Mouse (Mus musculus) left cerebral cortex, postnatal 10 days (tissue): ENCODE data around the gene Cntn5. TPM values are rescaled to one million over a fixed set of nuclear protein-coding genes. Genes with fewer than 3 reads are reported as not detected.

Experiments used
- DNase-seq, 2 experiments: peaks; one replicate each; pipeline ENCODE4 v3.0.0; 2021 to 2022; ENCODE audit warnings: low spot score in 2 of 2, mixed read lengths in 1 of 2; ENCODE audit errors: extremely low spot score in 1 of 2
- intact Hi-C: fragments of 180-260 bp; cut with DNase I; formaldehyde crosslinking; loops from one replicate; pipeline ENCODE4 v1.15.1; 2025
- total RNA-seq, 2 experiments: library from RNA; stranded (reverse); gene quantifications; 2 replicates each; pipeline ENCODE4 v1.2.3; 2021

Gene Cntn5
- total RNA-seq, 2 experiments from 2014 or later: 41.9 to 45.0 TPM

DNA sequence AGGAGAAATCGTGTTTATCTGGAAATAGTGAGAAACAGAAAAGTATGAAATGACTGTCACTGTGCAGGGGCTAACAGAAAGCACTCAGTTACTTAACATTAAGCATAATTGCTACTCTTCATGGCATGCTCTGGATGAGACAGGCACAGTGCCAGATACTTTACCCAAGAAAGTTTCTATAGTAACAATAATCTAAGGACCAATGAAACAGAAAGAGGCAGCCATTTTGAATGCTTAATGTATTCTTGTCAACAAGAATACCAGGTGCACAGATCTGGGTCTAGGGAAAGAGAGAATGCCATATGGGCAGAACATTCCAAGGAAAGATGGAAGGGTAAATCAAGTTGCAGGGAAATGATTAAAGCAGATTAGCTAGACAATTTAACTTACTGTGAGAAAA lies 1045.3 kb downstream of the Cntn5 start:
- intact Hi-C loops: no loop called here
- DNase-seq: no peak

DNA sequence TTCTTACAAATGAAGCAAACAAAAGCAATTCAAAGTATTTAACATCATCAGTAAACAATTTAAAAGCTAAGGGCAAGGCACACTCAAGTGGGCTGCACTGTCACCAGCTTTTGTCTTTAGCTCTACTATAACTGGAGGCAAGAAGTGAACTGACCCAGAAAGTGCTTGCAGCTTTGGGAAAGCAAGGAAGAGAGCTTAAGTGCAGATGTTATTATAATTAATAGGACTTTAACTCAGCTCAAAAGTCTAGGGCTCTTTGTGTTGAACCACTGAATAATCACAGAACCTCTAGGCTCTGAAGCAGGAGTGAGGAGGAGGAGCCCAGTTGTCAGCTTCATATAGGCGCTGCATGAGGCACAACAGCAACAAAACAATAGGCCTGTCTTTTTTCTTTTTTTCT lies 1049.8 kb downstream of the Cntn5 start:
- intact Hi-C loops: no loop called here
- DNase-seq: no peak

DNA sequence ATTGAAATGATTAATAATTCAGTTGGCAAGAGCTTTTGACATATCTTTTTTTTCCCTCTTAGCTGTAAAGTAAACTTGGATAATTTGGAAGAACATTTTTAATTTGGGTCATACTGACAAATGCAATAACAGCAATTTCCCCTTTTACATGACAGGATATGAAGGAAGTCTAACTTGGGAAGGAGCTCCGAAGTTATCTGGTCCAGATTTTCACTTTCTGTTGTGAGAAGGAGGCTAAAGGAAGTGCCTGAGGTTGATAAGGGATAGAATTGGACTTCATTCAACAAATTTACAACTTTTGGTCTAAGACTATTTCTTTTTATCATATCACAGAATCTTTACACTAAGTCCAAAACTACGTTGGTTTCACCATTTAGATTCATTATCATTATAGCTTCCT lies 1074.3 kb downstream of the Cntn5 start:
- DNase-seq: no peak
- intact Hi-C loops: no loop called here

DNA sequence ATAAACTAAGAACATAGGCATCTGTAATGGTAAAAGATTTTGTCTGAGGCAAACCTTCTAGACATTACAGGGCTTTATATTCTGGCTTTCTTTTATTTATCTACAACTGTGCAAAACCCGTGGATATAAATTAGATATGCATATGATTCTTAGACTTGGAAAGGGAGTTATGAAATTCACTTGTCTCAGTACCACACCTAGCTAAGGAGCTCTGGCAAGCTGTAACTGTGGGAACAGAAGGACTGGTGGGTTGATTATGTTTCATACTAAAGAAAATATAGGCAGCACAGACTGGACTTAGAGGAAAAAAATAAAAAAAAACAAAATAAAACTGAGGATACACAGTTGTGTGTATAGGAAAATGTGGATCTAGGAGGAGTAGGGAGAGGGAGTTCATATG lies 1084.6 kb downstream of the Cntn5 start:
- DNase-seq: no peak
- intact Hi-C loops: no loop called here

DNA sequence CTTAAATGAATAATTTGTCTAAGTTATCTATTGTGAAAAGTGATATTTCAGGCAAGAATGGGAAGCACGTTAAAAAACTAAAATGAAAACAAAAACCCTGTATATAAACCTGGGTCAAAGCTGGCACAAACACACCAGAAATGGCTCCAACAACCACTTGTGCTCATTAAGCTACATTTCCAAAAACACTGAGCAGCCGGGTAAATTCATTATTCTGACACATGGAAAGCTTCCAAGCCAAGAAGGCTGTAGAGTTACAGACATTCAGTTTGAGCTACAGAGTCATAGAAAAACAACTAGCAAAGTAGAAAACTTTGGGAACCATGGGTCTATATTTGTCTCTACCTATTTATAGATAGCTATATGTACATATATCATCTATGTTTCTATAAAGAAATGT lies 1087.1 kb downstream of the Cntn5 start:
- DNase-seq: no peak
- intact Hi-C loops: no loop called here

DNA sequence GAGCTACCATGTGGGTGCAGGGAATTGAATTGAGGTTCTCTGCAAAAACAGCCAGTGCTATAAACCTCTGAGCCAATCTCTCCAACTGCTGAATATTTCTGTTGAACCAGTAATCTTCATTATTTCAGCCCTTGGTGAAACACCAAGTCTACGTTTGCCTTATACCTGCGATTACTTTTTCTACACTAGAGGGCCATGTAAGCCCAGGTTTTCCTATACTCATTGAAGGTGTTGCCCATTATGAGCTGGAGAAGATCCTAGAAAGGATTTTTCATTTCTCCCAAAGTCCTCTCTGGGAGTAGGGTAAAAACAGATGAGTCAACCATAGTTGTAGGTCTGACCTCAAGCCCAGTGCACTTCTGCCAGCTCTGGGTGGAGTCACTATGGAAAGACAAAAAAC lies 1105.0 kb downstream of the Cntn5 start:
- no peak for DNase-seq
- intact Hi-C loops: no loop called here

DNA sequence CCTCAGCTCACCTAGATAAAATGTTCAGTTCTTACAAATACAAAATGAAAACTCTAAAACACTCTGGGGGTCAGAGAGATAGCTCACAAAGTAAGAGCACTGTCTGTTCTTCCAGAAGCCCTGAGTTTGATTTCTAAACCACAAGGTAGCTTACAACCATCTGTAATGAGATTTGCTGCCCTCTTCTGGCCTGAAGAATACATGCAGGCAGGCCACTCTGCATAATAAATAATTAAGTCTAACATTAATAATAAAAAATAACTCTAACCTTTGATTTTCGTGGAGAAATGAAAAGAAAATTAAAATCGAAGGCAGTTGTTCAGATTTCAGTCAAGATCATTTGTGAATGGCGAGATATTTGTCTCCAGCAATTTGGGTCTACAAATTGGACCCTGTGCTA lies 1120.9 kb downstream of the Cntn5 start:
- DNase-seq: no peak
- intact Hi-C loops: no loop called here

DNA sequence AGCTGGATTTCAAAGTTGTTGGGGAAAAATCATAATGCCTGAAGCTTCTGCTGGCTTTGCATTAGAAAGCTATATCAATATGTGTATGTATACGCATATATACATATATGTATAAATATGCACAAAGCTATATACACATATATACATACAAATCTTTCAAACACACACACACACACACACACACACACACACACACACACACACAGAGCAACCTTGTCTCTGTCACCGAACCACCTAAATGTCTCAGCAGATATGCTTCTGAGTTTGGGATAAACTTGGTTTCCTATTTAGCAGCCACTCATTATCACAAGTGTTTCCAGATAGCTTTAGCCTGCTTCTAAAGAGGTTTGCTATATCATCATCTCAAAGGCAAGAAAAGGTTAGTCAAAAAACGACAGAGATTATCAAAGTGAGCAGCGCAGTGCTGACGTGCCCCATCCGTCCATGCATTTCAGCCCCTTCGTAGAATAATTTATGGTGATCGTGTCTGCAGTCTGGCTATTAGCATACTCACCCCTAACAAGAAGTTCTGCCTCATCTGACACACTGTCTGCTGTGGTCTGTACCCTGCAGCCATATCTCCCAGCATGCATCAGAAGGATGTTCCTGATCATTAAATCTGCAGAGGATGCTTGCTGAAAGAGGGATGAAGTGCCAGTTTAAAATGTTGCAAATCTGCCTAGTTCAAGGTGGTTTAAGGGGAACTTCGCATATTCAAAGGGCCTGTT lies 1123.3 kb downstream of the Cntn5 start:
- DNase-seq: no peak
- intact Hi-C loops: no loop called here

DNA sequence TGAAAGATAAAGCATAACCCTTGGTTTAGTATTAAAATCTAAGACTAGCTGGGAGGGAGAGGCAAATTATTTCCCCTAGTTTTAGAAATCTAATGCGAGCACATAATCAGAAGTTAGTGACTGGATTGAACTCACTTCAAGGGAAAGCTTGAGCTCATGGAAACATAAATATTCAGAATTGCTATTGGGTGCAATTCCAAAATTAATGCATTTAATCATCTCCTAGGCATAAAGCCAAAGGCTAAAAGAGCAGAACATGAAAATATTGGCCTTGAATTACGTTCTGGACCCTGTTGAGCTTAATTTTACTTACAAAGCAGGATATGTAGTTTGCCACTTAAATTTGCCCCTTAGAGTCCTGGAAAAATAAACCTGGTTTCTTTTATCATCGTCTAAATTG lies 1124.9 kb downstream of the Cntn5 start:
- intact Hi-C loops: no loop called here
- no peak for DNase-seq

DNA sequence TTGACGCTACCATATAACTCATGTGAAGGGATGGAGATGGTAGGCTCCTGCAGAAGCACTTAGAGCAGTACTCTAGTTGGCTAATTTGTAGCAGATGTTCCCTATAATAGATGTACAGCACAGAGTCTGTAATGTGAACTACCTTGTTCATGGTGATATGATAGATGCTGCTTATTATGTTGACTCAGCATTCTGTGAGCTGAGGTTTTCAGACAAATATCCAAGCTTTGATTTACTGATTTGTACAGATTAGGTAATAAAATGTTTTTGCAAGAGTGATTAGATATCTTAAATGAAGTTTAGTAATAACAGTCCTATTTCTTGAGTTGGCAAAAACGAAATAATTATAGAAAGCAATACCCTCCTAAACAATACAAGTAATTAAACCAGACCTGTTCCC lies 1133.8 kb downstream of the Cntn5 start:
- intact Hi-C loops: no loop called here
- no peak for DNase-seq

DNA sequence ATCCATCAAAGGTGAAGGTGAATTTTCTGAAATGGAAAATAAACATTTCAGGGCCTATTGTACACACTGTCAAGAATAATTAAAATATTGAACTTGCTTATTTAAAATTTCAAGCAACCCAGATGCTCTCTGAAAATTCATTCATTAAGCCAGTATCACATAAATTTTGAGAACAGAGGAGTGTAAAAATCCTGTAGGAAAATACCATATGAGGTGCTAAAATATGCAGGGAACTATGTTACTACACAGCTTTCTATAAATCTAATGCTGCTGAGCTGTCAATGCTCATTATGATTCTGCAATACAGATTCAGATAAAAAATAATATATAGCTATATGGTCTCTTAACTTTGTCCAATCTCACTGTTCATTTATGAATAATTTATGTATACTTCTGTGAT lies 1134.9 kb downstream of the Cntn5 start:
- no peak for DNase-seq
- intact Hi-C loops: no loop called here

DNA sequence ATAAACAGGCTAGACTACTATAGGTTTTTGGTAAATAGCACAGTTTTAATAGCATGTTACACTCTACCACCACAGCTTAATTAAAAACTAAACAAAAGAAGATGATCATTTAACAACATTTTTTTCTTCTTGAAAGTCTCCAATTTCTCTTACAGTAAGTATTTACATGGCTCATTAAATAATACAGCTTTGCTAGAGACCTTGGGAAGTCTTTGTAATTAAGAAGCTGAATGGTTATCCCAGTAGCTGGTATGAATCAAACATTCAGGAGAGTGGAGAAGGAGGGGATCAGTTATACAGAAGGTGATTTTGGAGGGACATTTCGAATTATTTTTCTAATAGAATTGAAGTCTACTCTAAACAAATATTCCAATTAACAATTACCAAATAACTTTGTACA lies 1186.4 kb downstream of the Cntn5 start:
- intact Hi-C loops: no loop called here
- no peak for DNase-seq

DNA sequence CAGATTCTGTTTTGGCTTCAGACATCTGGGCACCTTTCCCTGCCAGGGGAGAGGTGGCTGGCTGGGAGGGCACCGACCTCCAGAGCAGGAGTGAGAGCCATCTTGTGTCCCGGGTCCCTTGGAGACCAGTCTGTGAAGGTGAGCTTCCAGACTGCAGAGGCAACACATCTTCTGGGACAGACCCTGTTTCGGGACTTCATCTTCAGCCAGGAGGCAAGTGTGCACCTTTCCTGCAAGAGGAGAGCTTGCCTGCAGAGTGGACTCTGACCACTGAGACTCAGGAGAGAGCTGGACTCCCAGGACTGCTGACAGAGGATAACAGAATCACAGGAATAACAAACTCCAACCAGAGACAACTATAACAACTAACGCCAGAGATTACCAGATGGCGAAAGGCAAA lies 1195.9 kb downstream of the Cntn5 start:
- DNase-seq: no peak
- intact Hi-C loops: no loop called here

DNA sequence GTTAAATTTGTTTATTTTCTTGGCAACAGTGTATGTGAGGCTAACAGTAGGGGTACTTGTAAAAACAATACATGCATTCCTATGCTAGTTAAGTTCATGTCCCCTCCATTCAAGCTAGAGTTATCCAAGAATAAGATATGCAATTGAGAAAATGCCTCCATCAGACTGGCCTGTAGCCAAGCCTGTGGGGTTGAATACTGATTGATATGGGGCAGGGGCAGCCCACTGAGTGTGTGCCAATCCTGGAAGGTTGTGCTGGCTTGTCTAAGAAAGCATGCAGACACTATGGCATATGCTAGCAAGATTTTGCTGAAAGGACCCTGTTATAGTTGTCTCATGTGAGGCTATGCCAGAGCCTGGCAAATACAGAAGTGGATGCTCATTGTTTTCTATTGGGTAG lies 1196.8 kb downstream of the Cntn5 start:
- peak in 1 of 2 experiments; percentile 18 for DNase-seq

DNA sequence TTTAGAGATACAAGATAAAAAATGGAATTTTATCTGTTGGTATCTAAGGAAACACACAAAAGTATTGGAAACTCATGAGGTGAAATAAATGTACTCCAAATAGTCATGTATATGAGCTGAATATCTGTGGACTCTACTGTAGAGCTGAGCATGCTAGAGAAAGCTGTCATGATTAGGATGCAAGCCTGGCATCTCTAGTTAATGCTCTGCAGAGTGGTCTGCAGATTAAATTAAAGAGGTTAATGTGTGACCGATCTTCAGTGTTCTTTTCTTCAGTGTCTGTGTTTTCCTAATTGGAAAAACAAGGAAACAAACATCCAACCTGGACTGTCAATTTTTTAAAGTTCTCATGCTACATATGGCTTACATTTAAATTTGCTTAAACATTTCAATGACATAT lies 1199.4 kb downstream of the Cntn5 start:
- DNase-seq: no peak
- intact Hi-C loops: no loop called here

More for the DNA sequence above, 1196.8 kb downstream of the Cntn5 start:
- intact Hi-C loops: no loop called here

DNA sequence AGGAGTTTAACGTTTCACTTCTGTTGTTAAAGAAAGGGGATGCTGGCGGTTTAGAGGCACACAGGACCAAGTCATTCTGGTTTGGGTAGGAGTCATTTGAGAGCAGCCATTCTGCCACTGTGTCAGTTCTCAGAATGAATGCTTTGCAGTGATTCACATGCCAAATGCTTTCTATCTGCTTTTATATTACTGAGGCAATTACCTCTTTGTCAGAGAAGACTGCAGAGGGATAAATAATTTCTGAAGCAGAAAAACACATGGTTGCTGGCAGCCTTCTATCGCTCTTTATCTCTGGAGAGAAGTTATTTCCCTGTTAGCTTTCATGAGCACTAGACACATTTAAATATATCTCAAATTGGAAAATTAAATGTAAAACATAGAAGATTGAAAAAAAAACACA lies 1207.9 kb downstream of the Cntn5 start:
- no peak for DNase-seq
- intact Hi-C loops: no loop called here

DNA sequence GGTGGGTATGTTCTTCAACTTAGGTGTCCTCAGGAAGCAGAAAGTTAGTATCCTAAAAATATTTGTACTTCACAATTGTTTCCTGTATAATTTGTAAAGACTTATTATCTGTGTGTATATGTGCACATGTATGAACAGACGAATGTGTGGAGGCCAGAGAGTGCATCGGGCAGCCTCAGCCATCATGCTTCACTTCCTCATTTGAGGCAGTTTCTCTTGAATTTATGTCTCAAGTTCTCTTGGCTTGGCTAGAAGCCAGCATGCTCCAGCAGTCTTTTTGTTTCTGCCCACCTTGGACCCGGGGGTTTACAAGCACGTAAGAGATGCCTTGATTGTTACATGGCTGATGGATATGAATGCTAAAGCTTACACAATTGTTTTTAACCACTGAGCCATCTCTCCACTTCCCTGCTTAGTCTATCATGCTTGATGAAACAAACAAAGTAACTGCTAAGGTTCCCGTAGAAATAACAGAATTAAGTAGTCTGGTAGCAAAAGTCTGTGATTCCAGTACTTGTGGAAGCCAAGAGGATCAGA lies 1222.2 kb downstream of the Cntn5 start:
- intact Hi-C loops: no loop called here
- no peak for DNase-seq

DNA sequence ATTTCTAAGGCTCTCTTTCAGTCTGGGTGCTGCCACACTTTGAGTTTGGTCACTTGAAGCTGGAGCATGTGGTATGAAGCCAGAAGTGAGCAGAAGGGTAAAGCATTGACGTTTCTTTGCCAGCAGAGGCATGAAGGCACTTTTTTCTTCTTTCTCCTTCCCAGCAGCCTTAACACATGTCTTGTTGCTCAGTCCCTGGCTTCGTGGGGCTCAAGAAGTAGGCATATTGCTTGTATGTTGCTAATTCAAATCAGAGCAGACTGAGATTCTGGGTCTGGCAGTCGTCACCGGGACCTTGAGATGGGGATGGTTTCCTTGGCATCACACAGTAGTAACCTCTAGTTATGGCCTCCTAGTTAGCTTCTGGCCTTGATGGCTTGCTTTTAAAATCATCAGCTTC lies 1228.5 kb downstream of the Cntn5 start:
- intact Hi-C loops: no loop called here
- no peak for DNase-seq

DNA sequence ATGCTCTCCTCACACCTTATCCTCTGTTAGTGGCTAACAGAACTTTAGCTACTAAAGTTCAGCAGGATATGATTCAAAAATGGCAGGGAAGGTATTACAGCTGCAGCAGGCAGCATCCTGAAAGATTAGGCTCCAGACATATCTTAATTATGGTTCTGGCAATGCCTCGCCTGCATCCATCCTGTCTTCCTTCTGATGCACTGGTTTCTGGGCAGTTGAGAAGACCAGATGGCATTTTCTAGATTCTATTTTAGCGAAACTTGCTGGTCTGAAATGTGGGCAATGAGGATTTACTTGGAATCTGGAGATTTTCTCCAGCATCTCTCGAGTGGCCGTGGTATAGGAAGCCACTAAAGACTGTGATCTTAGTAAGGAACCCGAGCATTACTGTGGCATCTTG lies 1230.0 kb downstream of the Cntn5 start:
- intact Hi-C loops: no loop called here
- DNase-seq: no peak

DNA sequence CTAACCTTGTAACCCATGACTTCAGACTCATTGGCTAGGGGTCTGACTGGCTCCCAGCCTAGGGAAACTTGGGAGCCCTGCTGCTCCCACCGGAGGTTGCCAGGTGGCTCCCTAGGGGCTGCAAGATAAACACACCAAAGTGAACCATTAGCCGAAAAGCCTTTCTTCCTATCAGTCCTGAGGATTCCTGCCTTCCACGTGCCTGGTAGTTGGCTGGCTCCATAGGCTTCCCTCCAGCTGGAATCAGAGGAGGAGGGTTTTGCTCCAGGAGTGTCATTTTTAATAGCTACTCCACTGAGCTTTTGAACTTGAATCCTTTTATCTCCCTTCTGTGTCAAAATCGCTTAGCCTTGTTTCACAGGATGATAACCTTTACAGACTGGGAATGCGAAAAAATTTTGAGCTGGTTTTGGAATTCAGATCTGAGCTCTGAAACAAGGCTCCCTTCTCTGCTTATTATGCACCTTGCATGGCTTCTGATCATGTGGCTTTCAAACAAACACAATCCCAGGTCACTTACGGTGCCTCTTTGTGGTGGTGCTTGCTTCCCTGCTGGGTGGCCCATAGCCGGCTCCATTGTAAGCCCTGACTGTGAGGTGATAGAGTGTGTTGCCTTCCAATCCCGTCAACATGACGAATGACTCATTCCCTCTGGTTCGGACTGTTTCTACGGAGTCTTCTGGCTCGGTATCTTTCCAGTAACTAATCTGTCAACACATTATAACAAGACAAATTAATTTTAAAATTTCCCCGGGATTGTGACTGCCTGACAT lies 1231.1 kb downstream of the Cntn5 start:
- DNase-seq: no peak
- intact Hi-C loops: no loop called here
